Mouse (Mus musculus) hindbrain, postnatal 0 days (tissue): Measurements from ENCODE around the gene BC053393. TPM values are rescaled to one million over a fixed set of nuclear protein-coding genes. Genes with fewer than 3 reads are reported as not detected.

Source experiments
- ATAC-seq: fragments of 200-750 bp; cut with Nextera tagmentation; 2 replicates; pipeline ENCODE4 v1.8.0; 2017; ENCODE audit warnings: mild to moderate bottlenecking, moderate TSS enrichment, moderate library complexity
- DNase-seq: peaks from one replicate; pipeline ENCODE4 v3.0.0-alpha.2; 2015; ENCODE audit warnings: low spot score
- H3K27ac ChIP-seq: fragments of 300-500 bp; sonication (generic); 2 replicates; pipeline ENCODE4 v1.5.1; 2014; ENCODE audit warnings: mild to moderate bottlenecking
- H3K27me3 ChIP-seq: fragments of 300-500 bp; sonication (generic); 2 replicates; pipeline ENCODE4 v1.6.1; 2014; ENCODE audit warnings: low read length, mixed read lengths; ENCODE audit not compliant: insufficient read depth
- H3K36me3 ChIP-seq: fragments of 300-500 bp; sonication (generic); 2 replicates; pipeline ENCODE4 v1.6.1; 2014; ENCODE audit warnings: low read length, mixed read lengths; ENCODE audit not compliant: insufficient read depth
- H3K4me1 ChIP-seq: fragments of 300-500 bp; sonication (generic); 2 replicates; pipeline ENCODE4 v1.6.1; 2014; ENCODE audit warnings: antibody characterized with exemption, low read length, mixed read lengths; ENCODE audit not compliant: insufficient read depth
- H3K4me2 ChIP-seq: fragments of 300-500 bp; sonication (generic); 2 replicates; pipeline ENCODE4 v1.6.1; 2014; ENCODE audit warnings: low read depth, mild to moderate bottlenecking, low read length, moderate library complexity, mixed read lengths
- H3K4me3 ChIP-seq: fragments of 300-500 bp; sonication (generic); 2 replicates; pipeline ENCODE4 v1.5.1; 2014; ENCODE audit warnings: low read length
- H3K9ac ChIP-seq: fragments of 300-500 bp; sonication (generic); replicated peaks from 2 replicates; pipeline ENCODE4 v1.6.1; 2014; ENCODE audit warnings: mild to moderate bottlenecking, low read length, moderate library complexity, mixed read lengths
- H3K9me3 ChIP-seq: fragments of 300-500 bp; sonication (generic); 2 replicates; pipeline ENCODE4 v1.6.1; 2016; ENCODE audit warnings: low read length, mixed read lengths
- CTCF ChIP-seq: IDR thresholded peaks from 2 replicates; pipeline ENCODE4 v1.5.1; 2016; ENCODE audit warnings: antibody characterized with exemption, control low read depth, low read depth
- WGBS: fragments of 180-500 bp; shearing (Covaris S2); extraction: QIAGEN DNeasy Blood & Tissue Kit; methylation state at CpG from one replicate; pipeline ENCODE4 v1.1.7; 2014; 5-methylcytosine and 5-hydroxymethylcytosine counted together
- polyA plus RNA-seq: library from polyadenylated mRNA; unstranded; fragments of >200 nt; fragmentation: Nextera tagmentation; extraction: Ambion mirVana; gene quantifications from 2 replicates; pipeline ENCODE4 v1.2.1, GENCODE M21; 2015
- total RNA-seq: library from RNA; depleted of rRNA; stranded (reverse); fragments of >200 nt; gene quantifications from 2 replicates; pipeline ENCODE4 v1.2.3, GENCODE M21; 2014; rRNA removed

BC053393 gene
- total RNA-seq: not detected in 2 replicates
- polyA plus RNA-seq: not detected in 2 replicates

GRCm38 (mm10) chr11:46571327-46571726 is at the start of gene BC053393:
TSS of gene BC053393 (plus strand) at chr11:46571536.
- Histone ChIP-seq H3K27me3 (no peaks in the 10 kb centered on the region), H3K27ac (no peak within 1 kb of the TSS), H3K4me2 (no peak within 1 kb of the TSS), H3K9me3 (no peaks in the 10 kb centered on the region), H3K4me1 (no peaks in the 10 kb centered on the region), H3K9ac (no peak within 1 kb of the TSS), H3K36me3 (no peaks in the 10 kb centered on the region), H3K4me3 (no peak within 1 kb of the TSS)
- no peak for ATAC-seq
- no peak for DNase-seq
- no peak for TF ChIP-seq CTCF
- WGBS: 89% methylated on average over 1 of the region's 1 CpGs

- Histone ChIP-seq H3K4me3 (no peak overlapping the region), H3K36me3 (no peaks in the 10 kb centered on the region), H3K4me2 (no peak overlapping the region), H3K27me3 (no peaks in the 10 kb centered on the region), H3K4me1 (no peaks in the 10 kb centered on the region), H3K9me3 (no peaks in the 10 kb centered on the region), H3K9ac (no peak overlapping the region), H3K27ac (no peak overlapping the region)
- WGBS: 90% methylated on average over 3 of the region's 3 CpGs
- ATAC-seq (no peak), DNase-seq (no peak)
- TF ChIP-seq CTCF: peak; percentile 26
Measured at GRCm38 (mm10) chr11:46522719-46523118, 48.6 kb upstream of the BC053393 start.

- no peaks in the 10 kb centered on the region for H3K36me3 ChIP-seq
Measured at GRCm38 (mm10) chr11:46523912-46524311, 47.4 kb upstream of the BC053393 start, which contains the start of gene Gm12169. TSS of gene Gm12169 (plus strand) at chr11:46524212.

GRCm38 (mm10) chr11:46530149-46530548 is 41.2 kb upstream of the BC053393 start:
- WGBS: 76% methylated on average over 4 of the region's 4 CpGs

More at GRCm38 (mm10) chr11:46523912-46524311, 47.4 kb upstream of the BC053393 start, which contains the start of gene Gm12169:
- no peaks in the 10 kb centered on the region for H3K27me3 ChIP-seq
- DNase-seq: no peak
- no peak within 1 kb of the TSS for H3K27ac ChIP-seq
- no peak within 1 kb of the TSS for H3K4me3 ChIP-seq
- WGBS: 93% methylated on average over 2 of the region's 2 CpGs
- no peaks in the 10 kb centered on the region for H3K9me3 ChIP-seq
- no peak within 1 kb of the TSS for H3K4me2 ChIP-seq
- no peak within 1 kb of the TSS for H3K9ac ChIP-seq
- ATAC-seq: no peak
- TF ChIP-seq CTCF: no peak
- no peaks in the 10 kb centered on the region for H3K4me1 ChIP-seq

GRCm38 (mm10) chr11:46536978-46537377 is 34.4 kb upstream of the BC053393 start:
- no peak overlapping the region for H3K4me2 ChIP-seq

More at GRCm38 (mm10) chr11:46530149-46530548, 41.2 kb upstream of the BC053393 start:
- DNase-seq: no peak
- Histone ChIP-seq H3K36me3 (no peaks in the 10 kb centered on the region), H3K4me1 (no peaks in the 10 kb centered on the region), H3K27me3 (no peaks in the 10 kb centered on the region), H3K9ac (no peak overlapping the region), H3K4me3 (no peak overlapping the region), H3K4me2 (no peak overlapping the region), H3K9me3 (no peaks in the 10 kb centered on the region), H3K27ac (no peak overlapping the region)
- ATAC-seq: no peak
- TF ChIP-seq CTCF: no peak

GRCm38 (mm10) chr11:46543530-46543929 is 27.8 kb upstream of the BC053393 start:
- no peak for ATAC-seq
- Histone ChIP-seq H3K4me3 (no peak overlapping the region), H3K4me1 (no peaks in the 10 kb centered on the region), H3K27me3 (no peaks in the 10 kb centered on the region), H3K27ac (no peak overlapping the region), H3K36me3 (no peaks in the 10 kb centered on the region), H3K4me2 (no peak overlapping the region), H3K9me3 (no peaks in the 10 kb centered on the region), H3K9ac (no peak overlapping the region)
- no peak for TF ChIP-seq CTCF
- 89% methylated on average over 2 of the region's 2 CpGs for WGBS
- no peak for DNase-seq

More at GRCm38 (mm10) chr11:46536978-46537377, 34.4 kb upstream of the BC053393 start:
- Histone ChIP-seq H3K9ac (no peak overlapping the region), H3K27ac (no peak overlapping the region), H3K36me3 (no peaks in the 10 kb centered on the region), H3K27me3 (no peaks in the 10 kb centered on the region), H3K4me1 (no peaks in the 10 kb centered on the region), H3K9me3 (no peaks in the 10 kb centered on the region), H3K4me3 (no peak overlapping the region)
- peak; percentile 7 for DNase-seq
- WGBS: 32% methylated on average over 4 of the region's 4 CpGs
- ATAC-seq: no peak
- TF ChIP-seq CTCF: no peak

- DNase-seq (no peak), ATAC-seq (no peak)
- Histone ChIP-seq H3K4me1 (no peaks in the 10 kb centered on the region), H3K9me3 (no peaks in the 10 kb centered on the region), H3K9ac (no peak overlapping the region), H3K4me2 (no peak overlapping the region), H3K27ac (no peak overlapping the region), H3K36me3 (no peaks in the 10 kb centered on the region), H3K27me3 (no peaks in the 10 kb centered on the region), H3K4me3 (no peak overlapping the region)
- WGBS: 73% methylated on average over 4 of the region's 4 CpGs
- TF ChIP-seq CTCF: no peak
Measured at GRCm38 (mm10) chr11:46549721-46550120, 21.6 kb upstream of the BC053393 start.
